Mouse (Mus musculus) embryonic fibroblast, embryonic 13.5 days (primary cell): Measurements from ENCODE around the gene Pdcl2. TPM values are rescaled to one million over a fixed set of nuclear protein-coding genes. Genes with fewer than 3 reads are reported as not detected.

Source experiments
- H3K27ac ChIP-seq: 2 replicates; pipeline ENCODE4 v1.5.1; 2012; ENCODE audit warnings: low read length, control low read depth, inconsistent platforms; ENCODE audit not compliant: insufficient read depth
- H3K4me1 ChIP-seq: 2 replicates; pipeline ENCODE4 v1.6.1; 2011; ENCODE audit warnings: low read length; ENCODE audit not compliant: control insufficient read depth, insufficient read depth
- H3K4me3 ChIP-seq: 2 replicates; pipeline ENCODE4 v1.5.1; 2011; ENCODE audit warnings: mild to moderate bottlenecking, control low read depth, low read length; ENCODE audit not compliant: insufficient read depth
- CTCF ChIP-seq: IDR thresholded peaks from 2 replicates; pipeline ENCODE4 v1.5.1; 2011; ENCODE audit warnings: mild to moderate bottlenecking, control low read depth, low read length, moderate library complexity, borderline replicate concordance; ENCODE audit not compliant: insufficient read depth
- POLR2A ChIP-seq: IDR thresholded peaks from 2 replicates; pipeline ENCODE4 v1.6.1; 2011; ENCODE audit warnings: low read depth, mild to moderate bottlenecking, control low read depth, low read length, moderate library complexity
- polyA plus RNA-seq: library from polyadenylated mRNA; stranded (reverse); fragments of >200 nt; gene quantifications from 2 replicates; pipeline ENCODE4 v1.2.4, GENCODE M21; 2011; ENCODE audit warnings: low read depth; ENCODE audit not compliant: missing spikeins, insufficient read length

Gene Pdcl2
- not detected in 2 replicates for polyA plus RNA-seq

GRCm38 (mm10) chr5:76330953-76331352 lies at the start of gene Pdcl2:
Gene Pdcl2 (minus strand): TSS chr5:76331156.
- Histone ChIP-seq H3K4me1 (no peaks in the 10 kb centered on the region), H3K4me3 (no peak within 1 kb of the TSS), H3K27ac (no peak within 1 kb of the TSS)
- TF ChIP-seq POLR2A (no peak), CTCF (no peak)

DNA sequence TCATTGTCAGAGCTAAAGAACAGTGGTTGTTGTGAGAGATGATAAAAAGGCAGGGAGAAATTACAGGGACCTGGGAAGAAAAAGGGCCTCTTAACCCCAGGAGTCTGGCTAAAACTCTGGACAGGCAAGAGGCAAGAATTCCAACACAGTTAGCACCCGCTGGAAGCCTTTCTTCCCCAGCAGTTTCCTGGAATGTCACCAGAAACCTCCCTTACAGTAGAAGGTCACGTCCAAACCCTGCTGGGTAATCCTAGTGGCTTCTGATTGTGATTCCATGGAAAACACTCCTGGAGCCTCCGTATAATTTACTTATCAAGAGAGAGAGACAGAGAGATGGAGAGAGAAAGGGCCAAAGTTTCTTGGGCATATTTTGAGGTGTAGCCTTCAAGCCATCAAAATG lies 48.3 kb upstream of the Pdcl2 start:
- Histone ChIP-seq H3K4me3 (no peak overlapping the region), H3K4me1 (no peaks in the 10 kb centered on the region), H3K27ac (no peak overlapping the region)
- no peak for TF ChIP-seq CTCF
- no peak for TF ChIP-seq POLR2A

DNA sequence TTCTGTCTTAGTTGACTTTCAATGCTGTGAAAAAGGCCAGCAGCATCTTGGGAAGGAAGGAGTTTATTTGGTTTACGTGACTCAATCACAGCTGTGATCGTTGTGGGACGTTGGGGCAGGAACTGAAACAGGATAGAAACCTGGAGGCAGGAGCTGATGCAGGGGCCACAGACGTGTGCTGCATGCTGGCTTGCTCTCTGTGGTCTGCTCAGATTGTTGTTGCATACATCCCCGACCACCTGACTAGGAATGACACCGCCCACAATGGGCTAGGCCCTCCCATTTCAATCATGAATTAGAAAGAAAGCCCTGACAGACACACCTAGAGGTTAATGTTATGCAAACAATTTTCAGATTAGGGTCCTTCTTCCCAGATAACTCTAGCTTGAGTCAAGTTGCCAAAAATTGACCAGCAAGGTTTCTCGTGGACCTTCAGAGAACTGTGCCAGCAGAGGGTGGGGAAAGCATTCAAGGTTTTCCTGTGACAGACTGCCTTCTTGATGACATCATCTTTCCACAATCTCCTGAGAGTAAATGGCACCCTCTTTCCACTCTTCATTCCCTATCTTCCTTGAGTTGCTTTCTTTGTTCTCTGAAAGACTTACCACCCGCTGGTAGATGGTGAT lies 38.4 kb upstream of the Pdcl2 start:
- no peak overlapping the region for H3K27ac ChIP-seq
- H3K4me1 ChIP-seq = no peaks in the 10 kb centered on the region
- H3K4me3 ChIP-seq = no peak overlapping the region
- TF ChIP-seq CTCF (no peak), POLR2A (no peak)

- no peak for TF ChIP-seq POLR2A
- no peak for TF ChIP-seq CTCF
- H3K4me3 ChIP-seq = no peak overlapping the region
- H3K27ac ChIP-seq = no peak overlapping the region
- H3K4me1 ChIP-seq = no peaks in the 10 kb centered on the region
These were observed 34.5 kb upstream of the Pdcl2 start for GRCm38 (mm10) chr5:76365406-76365805.

GRCm38 (mm10) chr5:76363453-76364104 lies 32.6 kb upstream of the Pdcl2 start, which contains the start of gene Nmu:
Gene Nmu (minus strand): TSS chr5:76363788.
- Histone ChIP-seq H3K4me1 (no peaks in the 10 kb centered on the region), H3K27ac (no peak within 1 kb of the TSS), H3K4me3 (no peak within 1 kb of the TSS)
- TF ChIP-seq POLR2A = no peak
- no peak for TF ChIP-seq CTCF

DNA sequence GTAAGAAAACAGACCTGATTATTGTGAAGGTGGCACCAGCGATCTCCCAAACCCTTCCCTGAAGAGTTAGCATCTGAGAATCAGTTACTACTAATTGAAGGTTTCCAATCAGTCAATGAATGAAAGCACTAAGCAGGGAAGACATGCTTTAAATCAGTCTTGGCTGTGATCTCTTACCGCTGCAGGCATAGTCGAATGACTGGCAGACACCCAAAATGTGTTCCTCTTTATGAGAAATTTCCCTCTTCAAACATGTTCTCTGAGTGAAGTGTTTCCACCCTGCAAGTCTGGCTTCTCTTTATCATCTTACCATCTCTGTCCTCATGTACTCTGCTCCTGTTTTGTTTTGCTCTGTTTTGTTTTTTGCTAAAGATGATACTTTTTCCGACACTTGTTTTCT lies 29.8 kb upstream of the Pdcl2 start:
- TF ChIP-seq CTCF (no peak), POLR2A (no peak)
- no peak overlapping the region for H3K27ac ChIP-seq
- no peak overlapping the region for H3K4me3 ChIP-seq
- no peaks in the 10 kb centered on the region for H3K4me1 ChIP-seq

DNA sequence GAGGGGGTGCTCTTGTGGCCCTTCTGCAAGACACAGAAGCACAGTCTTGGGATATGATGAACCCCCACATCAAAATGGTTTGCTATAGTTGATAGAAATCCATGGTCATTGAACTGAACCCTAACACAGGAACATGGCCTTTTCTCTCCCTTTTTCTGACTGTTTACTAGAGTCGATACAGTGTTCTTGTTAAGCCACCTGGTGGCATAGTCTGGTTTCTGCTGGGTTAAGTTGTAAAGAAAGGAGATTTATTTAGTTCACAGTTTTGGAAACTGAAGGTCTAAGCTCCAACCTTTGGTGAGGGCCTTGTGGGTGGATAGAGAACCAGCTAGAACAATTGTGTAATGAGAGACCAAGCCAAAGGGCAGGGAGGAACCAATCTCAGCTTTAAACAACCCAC lies 29.1 kb upstream of the Pdcl2 start:
- TF ChIP-seq CTCF (no peak), POLR2A (no peak)
- no peak overlapping the region for H3K27ac ChIP-seq
- H3K4me3 ChIP-seq = no peak overlapping the region
- no peaks in the 10 kb centered on the region for H3K4me1 ChIP-seq

DNA sequence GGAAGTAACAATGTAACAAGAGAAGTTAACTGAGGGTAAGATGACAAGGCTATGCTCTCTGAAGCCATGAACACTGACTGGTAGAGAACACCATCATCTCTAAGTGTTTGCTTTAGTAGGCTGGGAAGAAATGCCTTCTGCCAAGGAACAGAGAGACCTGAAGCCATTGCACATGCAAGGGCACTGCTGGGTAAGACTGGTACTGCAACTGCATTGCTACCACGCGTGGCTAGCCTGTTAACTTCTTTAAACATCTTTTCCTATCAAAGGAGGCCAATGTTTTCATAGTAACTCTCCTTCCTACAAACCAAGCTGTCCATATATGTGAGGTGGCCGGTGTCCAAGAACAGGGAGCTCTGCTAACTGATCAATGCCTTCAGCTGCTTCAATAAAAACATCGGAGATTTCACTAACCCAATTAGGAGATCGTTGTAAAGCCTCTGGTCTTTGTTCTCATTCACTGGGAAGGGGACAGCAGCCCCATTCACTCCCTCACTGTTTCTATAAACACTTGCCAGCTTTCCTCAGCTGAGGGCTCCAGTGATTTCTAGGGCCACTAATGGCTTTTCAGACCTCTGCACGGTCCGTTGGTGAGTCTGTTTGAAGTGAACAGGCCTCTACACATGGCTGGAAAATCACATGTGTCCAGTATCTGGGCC lies 21.1 kb upstream of the Pdcl2 start:
- no peak for TF ChIP-seq CTCF
- TF ChIP-seq POLR2A = no peak
- H3K27ac ChIP-seq = no peak overlapping the region
- H3K4me1 ChIP-seq = no peaks in the 10 kb centered on the region
- H3K4me3 ChIP-seq = no peak overlapping the region

DNA sequence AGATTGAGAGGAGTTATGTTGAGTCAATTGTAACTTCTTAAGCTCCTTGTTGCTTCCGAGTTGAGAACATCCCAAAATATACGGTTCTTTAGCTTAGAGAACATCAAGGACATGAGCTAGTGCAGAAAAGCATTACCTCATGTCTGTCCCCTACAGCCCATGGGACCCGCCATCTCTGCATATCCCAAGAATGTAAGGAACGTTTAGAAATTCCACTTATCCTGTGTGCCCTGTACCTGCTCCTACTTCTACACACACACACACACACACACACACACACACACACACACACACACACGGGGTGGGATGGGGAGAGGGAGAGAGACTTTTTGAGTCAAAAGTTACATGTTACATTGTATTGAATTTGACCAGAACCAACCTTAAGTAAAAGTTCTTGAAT lies 20.6 kb upstream of the Pdcl2 start:
- H3K4me1 ChIP-seq = no peaks in the 10 kb centered on the region

GRCm38 (mm10) chr5:76346137-76346536 lies 15.2 kb upstream of the Pdcl2 start:
- Histone ChIP-seq H3K4me1 (peaks cover 3% of the 10 kb centered on the region; the same call in 1 of the 2 replicates), H3K4me3 (no peak overlapping the region), H3K27ac (no peak overlapping the region)
- TF ChIP-seq POLR2A (no peak), CTCF (no peak)

More for the DNA sequence above, 20.6 kb upstream of the Pdcl2 start:
- Histone ChIP-seq H3K4me3 (no peak overlapping the region), H3K27ac (no peak overlapping the region)
- TF ChIP-seq CTCF (no peak), POLR2A (no peak)
